Mouse (Mus musculus) spleen, postnatal 10 days (tissue): ENCODE measurements around the gene Tpd52l2.

Experiments used
- DNase-seq, 2 experiments: peaks; one replicate each; pipeline ENCODE4 v3.0.0; 2021 to 2022; ENCODE audit warnings: low spot score in 2 of 2

Tpd52l2 gene

DNA sequence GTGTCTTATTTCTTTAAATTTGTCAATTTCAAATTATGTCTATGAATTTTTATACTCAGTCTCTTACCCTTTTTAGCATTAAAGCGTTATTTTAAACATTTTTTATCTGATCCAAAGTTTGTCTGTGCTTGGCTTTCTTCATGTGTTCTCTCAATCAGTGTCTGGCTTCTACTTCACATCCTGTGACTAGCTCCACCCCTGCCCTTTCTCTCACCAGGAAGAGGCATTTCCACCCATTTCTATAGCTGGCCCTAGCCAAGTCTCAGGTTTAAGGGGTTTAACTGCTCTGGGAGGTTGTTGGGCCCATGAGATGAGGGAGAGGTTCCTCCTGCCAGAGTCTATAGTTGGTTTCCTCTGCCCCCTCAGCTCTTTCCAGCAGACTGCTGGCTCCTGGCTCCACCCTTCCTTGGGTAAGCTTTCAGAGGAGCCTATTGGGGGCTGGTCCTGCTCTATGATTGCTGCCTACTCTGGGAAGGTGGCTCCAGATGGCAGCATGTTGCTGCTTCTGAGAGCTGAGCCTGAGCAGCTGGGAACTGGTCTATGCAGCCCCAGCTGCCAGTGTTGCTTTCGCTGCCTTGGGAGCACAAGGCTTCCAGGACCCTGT lies 40.6 kb downstream of the Tpd52l2 start:
- DNase-seq = no peak

DNA sequence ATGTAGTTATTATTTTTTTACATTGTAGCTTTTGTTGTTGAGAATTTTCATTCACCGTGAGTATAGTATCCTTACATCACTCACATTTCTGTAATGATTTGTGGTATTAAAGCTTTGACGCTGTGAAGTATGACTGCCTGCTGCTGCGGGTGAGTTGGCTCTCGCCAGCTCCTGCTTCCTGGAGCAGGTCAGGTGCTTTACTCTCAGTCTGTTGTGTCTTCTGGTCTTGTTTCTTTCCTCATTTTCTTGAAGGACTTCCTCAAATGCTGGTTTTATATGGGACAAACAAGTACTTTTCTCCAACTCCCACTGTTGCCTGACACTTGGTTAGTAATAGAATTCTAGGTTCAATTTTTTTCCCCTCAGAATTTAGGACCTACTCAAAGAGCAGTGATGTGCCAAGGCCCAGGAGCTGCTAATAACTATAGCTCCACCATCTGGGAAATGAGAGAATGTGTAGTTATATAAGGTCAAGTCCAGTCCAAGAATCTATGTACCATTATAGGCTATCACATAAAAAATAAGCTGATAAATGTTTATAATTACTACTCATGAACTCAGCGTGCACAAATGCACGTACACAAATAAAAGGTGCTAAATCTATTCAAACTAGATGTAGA lies 44.9 kb downstream of the Tpd52l2 start:
- no peak for DNase-seq

- DNase-seq = no peak
Observed at GRCm38 (mm10) chr2:181546142-181546541, 49.2 kb downstream of the Tpd52l2 start.

DNA sequence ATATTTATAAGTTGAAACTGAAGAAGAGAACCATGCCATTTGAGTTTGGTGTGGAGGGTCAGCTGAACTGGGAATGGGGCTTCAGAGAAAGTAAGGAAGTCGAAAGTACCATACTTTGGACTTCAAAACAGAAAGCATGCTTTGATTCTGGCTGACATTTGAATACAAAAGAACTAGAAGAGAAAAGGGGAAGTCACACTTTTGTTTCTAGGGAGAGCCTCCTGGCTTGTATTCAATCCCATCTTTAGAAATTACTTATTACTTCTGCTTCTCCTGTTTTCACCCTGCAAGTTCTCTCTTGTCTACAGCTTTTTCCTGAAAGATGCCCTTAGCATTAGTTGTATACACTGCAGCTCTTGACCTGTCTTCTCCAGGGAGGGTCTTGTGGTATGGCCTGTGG lies 51.3 kb downstream of the Tpd52l2 start:
- DNase-seq = no peak

DNA sequence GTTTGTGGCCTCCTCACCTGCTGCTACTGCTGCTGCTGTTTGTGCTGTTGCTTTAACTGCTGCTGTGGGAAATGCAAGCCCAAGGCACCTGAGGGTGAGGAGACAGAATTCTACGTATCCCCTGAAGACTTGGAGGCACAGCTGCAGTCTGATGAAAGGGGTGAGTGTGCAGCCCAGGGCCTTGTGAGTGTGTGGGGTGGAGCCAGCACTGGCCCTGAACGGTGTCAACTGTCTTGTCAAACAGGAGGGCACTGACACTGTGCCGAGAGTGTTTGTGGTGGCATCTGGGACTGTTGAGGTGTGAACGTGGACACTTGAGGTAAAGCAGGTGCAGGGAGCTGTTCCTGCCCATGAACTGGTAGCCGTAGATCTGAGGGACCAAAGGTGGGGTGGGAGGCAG lies 51.7 kb downstream of the Tpd52l2 start:
- no peak for DNase-seq

- DNase-seq = no peak
Observed at GRCm38 (mm10) chr2:181550233-181550632, 53.3 kb downstream of the Tpd52l2 start.

- DNase-seq = no peak
Observed at GRCm38 (mm10) chr2:181553772-181554171, 56.8 kb downstream of the Tpd52l2 start.

GRCm38 (mm10) chr2:181567338-181567737 lies 70.4 kb downstream of the Tpd52l2 start:
- peak in 1 of 2 experiments; percentile 4 for DNase-seq
